Mouse (Mus musculus): ENCODE measurements at regions not wholly inside any gene's neighbourhood (a gene's known extent, or its start where the extent isn't known, plus 50 kb on each side); places are given as distances from the start of the nearest gene placed in this dataset.

- H3K27ac ChIP-seq (ENCODE audit: low read depth, low read length) = no peak overlapping the region
- 87% methylated on average over 10 of the region's 10 CpGs for WGBS
- no peak overlapping the region for H3K9ac ChIP-seq (ENCODE audit: low read depth, low read length)
- DNase-seq (ENCODE audit: low spot score) (no peak), ATAC-seq (replicated peaks; ENCODE audit: low FRiP score) (no peak)
- H3K36me3 ChIP-seq (ENCODE audit: control insufficient read depth, insufficient read depth, low read length) = no peaks in the 10 kb centered on the region
- peaks cover 4% of the 10 kb centered on the region; the same call in 1 of the 2 replicates for H3K9me3 ChIP-seq (ENCODE audit: control insufficient read depth, low read length)
- H3K4me3 ChIP-seq (ENCODE audit: low read depth, low read length) = no peak overlapping the region
- no peaks in the 10 kb centered on the region for H3K4me1 ChIP-seq (replicated peaks; ENCODE audit: control insufficient read depth, insufficient read depth, low read length)
- H3K4me2 ChIP-seq = no peak overlapping the region
- no peaks in the 10 kb centered on the region; the same call in 1 of the 2 replicates for H3K27me3 ChIP-seq (replicated peaks; ENCODE audit: control insufficient read depth, insufficient read depth, low read length)
Observed at GRCm38 (mm10) chr17:48610107-48610506, 155.4 kb downstream of the Unc5cl start.

GRCm38 (mm10) chr17:48610806-48611205 is 156.1 kb downstream of the Unc5cl start:
- DNase-seq (ENCODE audit: low spot score) = no peak
- H3K4me2 ChIP-seq = no peak overlapping the region
- H3K36me3 ChIP-seq (ENCODE audit: control insufficient read depth, insufficient read depth, low read length) = no peaks in the 10 kb centered on the region
- WGBS = 68% methylated on average over 8 of the region's 8 CpGs
- no peak for ATAC-seq (replicated peaks; ENCODE audit: low FRiP score)
- no peak overlapping the region for H3K9ac ChIP-seq (ENCODE audit: low read depth, low read length)
- no peak overlapping the region for H3K4me3 ChIP-seq (ENCODE audit: low read depth, low read length)
- peaks cover 4% of the 10 kb centered on the region; the same call in 1 of the 2 replicates for H3K9me3 ChIP-seq (ENCODE audit: control insufficient read depth, low read length)
- H3K4me1 ChIP-seq (replicated peaks; ENCODE audit: control insufficient read depth, insufficient read depth, low read length) = no peaks in the 10 kb centered on the region
- no peaks in the 10 kb centered on the region; the same call in 1 of the 2 replicates for H3K27me3 ChIP-seq (replicated peaks; ENCODE audit: control insufficient read depth, insufficient read depth, low read length)
- no peak overlapping the region for H3K27ac ChIP-seq (ENCODE audit: low read depth, low read length)

- H3K9me3 ChIP-seq (ENCODE audit: control insufficient read depth, low read length) = peaks cover 4% of the 10 kb centered on the region; the same call in 1 of the 2 replicates
- no peak overlapping the region for H3K9ac ChIP-seq (ENCODE audit: low read depth, low read length)
- H3K27ac ChIP-seq (ENCODE audit: low read depth, low read length) = no peak overlapping the region
- no peak overlapping the region for H3K4me2 ChIP-seq
- no peaks in the 10 kb centered on the region for H3K36me3 ChIP-seq (ENCODE audit: control insufficient read depth, insufficient read depth, low read length)
- no peaks in the 10 kb centered on the region; the same call in 1 of the 2 replicates for H3K27me3 ChIP-seq (replicated peaks; ENCODE audit: control insufficient read depth, insufficient read depth, low read length)
- no peaks in the 10 kb centered on the region for H3K4me1 ChIP-seq (replicated peaks; ENCODE audit: control insufficient read depth, insufficient read depth, low read length)
- no peak for DNase-seq (ENCODE audit: low spot score)
- WGBS = 79% methylated on average over 5 of the region's 5 CpGs
- H3K4me3 ChIP-seq (ENCODE audit: low read depth, low read length) = no peak overlapping the region
- ATAC-seq (replicated peaks; ENCODE audit: low FRiP score) = no peak
Observed at GRCm38 (mm10) chr17:48613491-48613890, 158.8 kb downstream of the Unc5cl start.

- Histone ChIP-seq H3K36me3 (ENCODE audit: control insufficient read depth, insufficient read depth, low read length) (no peaks in the 10 kb centered on the region), H3K4me2 (no peak overlapping the region), H3K4me3 (ENCODE audit: low read depth, low read length) (no peak overlapping the region), H3K27me3 (replicated peaks; ENCODE audit: control insufficient read depth, insufficient read depth, low read length) (no peaks in the 10 kb centered on the region; the same call in 1 of the 2 replicates), H3K9ac (ENCODE audit: low read depth, low read length) (no peak overlapping the region), H3K4me1 (replicated peaks; ENCODE audit: control insufficient read depth, insufficient read depth, low read length) (no peaks in the 10 kb centered on the region), H3K27ac (ENCODE audit: low read depth, low read length) (no peak overlapping the region), H3K9me3 (ENCODE audit: control insufficient read depth, low read length) (peaks cover 4% of the 10 kb centered on the region; the same call in 1 of the 2 replicates)
- WGBS = 28% methylated on average over 3 of the region's 3 CpGs
- DNase-seq (ENCODE audit: low spot score) (no peak), ATAC-seq (replicated peaks; ENCODE audit: low FRiP score) (no peak)
Observed at GRCm38 (mm10) chr17:48615248-48615647, 160.5 kb downstream of the Unc5cl start.

GRCm38 (mm10) chr17:48616205-48616604 is 161.5 kb downstream of the Unc5cl start:
- H3K27me3 ChIP-seq (replicated peaks; ENCODE audit: control insufficient read depth, insufficient read depth, low read length) = no peaks in the 10 kb centered on the region; the same call in 1 of the 2 replicates
- DNase-seq (ENCODE audit: low spot score) (no peak), ATAC-seq (replicated peaks; ENCODE audit: low FRiP score) (no peak)
- no peaks in the 10 kb centered on the region for H3K36me3 ChIP-seq (ENCODE audit: control insufficient read depth, insufficient read depth, low read length)
- H3K4me2 ChIP-seq = no peak overlapping the region
- peaks cover 7% of the 10 kb centered on the region; the same call in 1 of the 2 replicates for H3K9me3 ChIP-seq (ENCODE audit: control insufficient read depth, low read length)
- H3K9ac ChIP-seq (ENCODE audit: low read depth, low read length) = no peak overlapping the region
- H3K27ac ChIP-seq (ENCODE audit: low read depth, low read length) = no peak overlapping the region
- no peaks in the 10 kb centered on the region for H3K4me1 ChIP-seq (replicated peaks; ENCODE audit: control insufficient read depth, insufficient read depth, low read length)
- 44% methylated on average over 4 of the region's 4 CpGs for WGBS
- no peak overlapping the region for H3K4me3 ChIP-seq (ENCODE audit: low read depth, low read length)

- H3K36me3 ChIP-seq (ENCODE audit: control insufficient read depth, insufficient read depth, low read length) = no peaks in the 10 kb centered on the region
- H3K27ac ChIP-seq (ENCODE audit: low read depth, low read length) = no peak overlapping the region
- DNase-seq (ENCODE audit: low spot score) (no peak), ATAC-seq (replicated peaks; ENCODE audit: low FRiP score) (no peak)
- no peaks in the 10 kb centered on the region for H3K4me1 ChIP-seq (replicated peaks; ENCODE audit: control insufficient read depth, insufficient read depth, low read length)
- no peaks in the 10 kb centered on the region for H3K27me3 ChIP-seq (replicated peaks; ENCODE audit: control insufficient read depth, insufficient read depth, low read length)
- H3K9ac ChIP-seq (ENCODE audit: low read depth, low read length) = no peak overlapping the region
- H3K4me2 ChIP-seq = no peak overlapping the region
- H3K9me3 ChIP-seq (ENCODE audit: control insufficient read depth, low read length) = peaks cover 4% of the 10 kb centered on the region; the same call in 1 of the 2 replicates
- H3K4me3 ChIP-seq (ENCODE audit: low read depth, low read length) = no peak overlapping the region
- WGBS = 37% methylated on average over 2 of the region's 2 CpGs
Observed at GRCm38 (mm10) chr17:48620896-48621295, 166.2 kb downstream of the Unc5cl start.

GRCm38 (mm10) chr17:48621676-48622075 is 167.0 kb downstream of the Unc5cl start:
- H3K4me1 ChIP-seq (replicated peaks; ENCODE audit: control insufficient read depth, insufficient read depth, low read length) = no peaks in the 10 kb centered on the region
- DNase-seq (ENCODE audit: low spot score) (no peak), ATAC-seq (replicated peaks; ENCODE audit: low FRiP score) (no peak)
- H3K9me3 ChIP-seq (ENCODE audit: control insufficient read depth, low read length) = peaks cover 4% of the 10 kb centered on the region; the same call in 1 of the 2 replicates
- WGBS = 93% methylated on average over 11 of the region's 11 CpGs
- no peak overlapping the region for H3K27ac ChIP-seq (ENCODE audit: low read depth, low read length)
- no peak overlapping the region for H3K4me3 ChIP-seq (ENCODE audit: low read depth, low read length)
- no peaks in the 10 kb centered on the region for H3K27me3 ChIP-seq (replicated peaks; ENCODE audit: control insufficient read depth, insufficient read depth, low read length)
- H3K4me2 ChIP-seq = no peak overlapping the region
- no peaks in the 10 kb centered on the region for H3K36me3 ChIP-seq (ENCODE audit: control insufficient read depth, insufficient read depth, low read length)
- no peak overlapping the region for H3K9ac ChIP-seq (ENCODE audit: low read depth, low read length)

GRCm38 (mm10) chr17:48624937-48625336 is 170.2 kb downstream of the Unc5cl start:
- no peak overlapping the region for H3K4me2 ChIP-seq
- H3K9me3 ChIP-seq (ENCODE audit: control insufficient read depth, low read length) = peaks cover 4% of the 10 kb centered on the region; the same call in 1 of the 2 replicates
- ATAC-seq (replicated peaks; ENCODE audit: low FRiP score) (no peak), DNase-seq (ENCODE audit: low spot score) (no peak)
- WGBS = 89% methylated on average over 14 of the region's 14 CpGs
- H3K4me1 ChIP-seq (replicated peaks; ENCODE audit: control insufficient read depth, insufficient read depth, low read length) = no peaks in the 10 kb centered on the region
- no peaks in the 10 kb centered on the region for H3K27me3 ChIP-seq (replicated peaks; ENCODE audit: control insufficient read depth, insufficient read depth, low read length)
- no peaks in the 10 kb centered on the region for H3K36me3 ChIP-seq (ENCODE audit: control insufficient read depth, insufficient read depth, low read length)
- no peak overlapping the region for H3K9ac ChIP-seq (ENCODE audit: low read depth, low read length)
- H3K27ac ChIP-seq (ENCODE audit: low read depth, low read length) = no peak overlapping the region
- no peak overlapping the region for H3K4me3 ChIP-seq (ENCODE audit: low read depth, low read length)

- Histone ChIP-seq H3K36me3 (ENCODE audit: control insufficient read depth, insufficient read depth, low read length) (no peaks in the 10 kb centered on the region), H3K27ac (ENCODE audit: low read depth, low read length) (no peak overlapping the region), H3K27me3 (replicated peaks; ENCODE audit: control insufficient read depth, insufficient read depth, low read length) (no peaks in the 10 kb centered on the region), H3K9me3 (ENCODE audit: control insufficient read depth, low read length) (peaks cover 2% of the 10 kb centered on the region; the same call in 1 of the 2 replicates), H3K9ac (ENCODE audit: low read depth, low read length) (no peak overlapping the region), H3K4me1 (replicated peaks; ENCODE audit: control insufficient read depth, insufficient read depth, low read length) (no peaks in the 10 kb centered on the region), H3K4me3 (ENCODE audit: low read depth, low read length) (no peak overlapping the region), H3K4me2 (no peak overlapping the region)
- ATAC-seq (replicated peaks; ENCODE audit: low FRiP score) (no peak), DNase-seq (ENCODE audit: low spot score) (no peak)
- 86% methylated on average over 6 of the region's 6 CpGs for WGBS
Observed at GRCm38 (mm10) chr17:48625971-48626370, 171.3 kb downstream of the Unc5cl start.

Measured in liver, embryonic 11.5 days (tissue).